Mouse (Mus musculus): ENCODE data around the gene Sncg. TPM values are rescaled to one million over a fixed set of nuclear protein-coding genes. Genes with fewer than 3 reads are reported as not detected.

The Sncg gene
- total and polyA plus RNA-seq, 3 experiments = not detected

DNA sequence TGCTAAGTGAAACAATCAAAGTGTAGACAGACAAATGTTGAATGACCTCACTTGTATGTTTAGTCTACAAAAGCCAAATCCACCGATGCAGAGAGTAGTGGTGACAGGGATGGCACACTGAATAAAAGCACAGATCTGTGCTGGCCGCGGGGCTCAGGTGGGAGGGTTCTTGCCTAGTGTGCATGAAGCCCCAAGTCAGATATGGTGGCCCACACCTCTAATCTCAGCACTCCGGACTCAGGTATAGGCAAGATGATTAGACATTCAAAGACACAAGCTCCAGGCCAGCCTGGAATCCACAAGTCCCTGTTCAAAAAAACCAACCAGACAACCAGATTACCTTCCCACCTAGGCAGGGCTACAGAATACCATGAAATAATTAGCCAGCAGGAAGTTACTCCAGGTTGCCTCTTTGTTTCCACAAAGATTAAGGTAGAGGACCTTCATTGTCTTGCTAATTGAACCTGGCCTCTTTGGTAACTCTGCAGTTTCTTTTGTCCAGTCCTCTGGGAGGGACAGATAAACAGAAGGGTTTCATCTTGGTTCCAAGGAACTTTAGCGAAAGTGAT is 14.8 kb downstream of the Sncg start:
- Histone ChIP-seq H3K79me2 (ENCODE audit: control insufficient read depth, insufficient read depth, low read length, poor library complexity) (no peaks in the 10 kb centered on the region; the same call in 1 of the 2 replicates), H3K9me3 (replicated peaks; ENCODE audit: insufficient read depth, low read length) (no peaks in the 10 kb centered on the region), H3K27me3 (ENCODE audit: control insufficient read depth in 1 of 2, insufficient read depth in 2 of 2, low read length in 2 of 2) (no peaks in the 10 kb centered on the region), H3K36me3 (ENCODE audit: control insufficient read depth in 1 of 2, insufficient read depth in 2 of 2, low read length in 2 of 2) (peaks cover 0 to 7% of the 10 kb centered on the region in 2 experiments; a peak in 2 of 4 replicates), H3K9ac (ENCODE audit: control insufficient read depth, low read depth, low read length, poor library complexity, severe bottlenecking) (no peak overlapping the region), H3K4me3 (ENCODE audit: control insufficient read depth in 1 of 2, insufficient read depth in 1 of 2, low read depth in 2 of 2, low read length in 2 of 2) (no peak overlapping the region), H3K27ac (ENCODE audit: control insufficient read depth, low read depth, low read length) (no peak overlapping the region), H3K4me1 (ENCODE audit: control insufficient read depth in 1 of 2, insufficient read depth in 2 of 2, low read length in 2 of 2) (peaks cover 5% of the 10 kb centered on the region in 2 experiments)
- no peak for DNase-seq (ENCODE audit: low read depth, low spot score)
- TF ChIP-seq UBTF (IDR thresholded peaks at IDR 0.05; ENCODE audit: borderline replicate concordance, insufficient read depth, low read depth, low read length) = no peak
- TF ChIP-seq SMC3 (IDR thresholded peaks at IDR 0.05; ENCODE audit: low read depth, low read length) = no peak
- no peak for TF ChIP-seq EP300 (IDR thresholded peaks at IDR 0.05; ENCODE audit: low read depth in 1 of 2, low read length in 2 of 2)
- no peak for TF ChIP-seq GABPA (IDR thresholded peaks at IDR 0.05; ENCODE audit: low read depth, low read length)
- TF ChIP-seq TCF12 (IDR thresholded peaks at IDR 0.05; ENCODE audit: low read depth, low read length) = no peak
- no peak for TF ChIP-seq RCOR1 (IDR thresholded peaks at IDR 0.05; ENCODE audit: low read depth, low read length)
- no peak for TF ChIP-seq MAX (IDR thresholded peaks at IDR 0.05; ENCODE audit: low read length)
- TF ChIP-seq CHD1 (IDR thresholded peaks at IDR 0.05; ENCODE audit: low read depth, low read length) = no peak
- no peak for TF ChIP-seq USF2 (IDR thresholded peaks at IDR 0.05; ENCODE audit: borderline replicate concordance in 1 of 2, insufficient read depth in 1 of 2, low read depth in 1 of 2, low read length in 2 of 2)
- TF ChIP-seq ELF1 (IDR thresholded peaks at IDR 0.05; ENCODE audit: low read depth, low read length) = no peak

GRCm38 (mm10) chr14:34357671-34358455 is 16.7 kb downstream of the Sncg start:
- no peaks in the 10 kb centered on the region; the same call in 1 of the 2 replicates for H3K79me2 ChIP-seq (ENCODE audit: control insufficient read depth, insufficient read depth, low read length, poor library complexity)
- H3K4me1 ChIP-seq (ENCODE audit: control insufficient read depth in 1 of 2, insufficient read depth in 2 of 2, low read length in 2 of 2) = peaks cover 6 to 7% of the 10 kb centered on the region in 2 experiments
- TF ChIP-seq MAX (IDR thresholded peaks at IDR 0.05; ENCODE audit: low read length) (no peak), NELFE (IDR thresholded peaks at IDR 0.05; ENCODE audit: low read depth, low read length) (no peak), E2F4 (IDR thresholded peaks at IDR 0.05; ENCODE audit: borderline replicate concordance, low read depth, low read length) (no peak), MAZ (IDR thresholded peaks at IDR 0.05; ENCODE audit: low read depth, low read length) (no peak), KAT2A (conservative IDR thresholded peaks at IDR 0.05; ENCODE audit: low read depth, low read length) (no peak), POLR2A (IDR thresholded peaks at IDR 0.05; ENCODE audit: control insufficient read depth in 1 of 2, insufficient read depth in 1 of 2, low read depth in 1 of 2, low read length in 2 of 2, poor library complexity in 1 of 2) (no peak), CHD1 (IDR thresholded peaks at IDR 0.05; ENCODE audit: low read depth, low read length) (no peak), ZNF384 (IDR thresholded peaks at IDR 0.05; ENCODE audit: low read depth, low read length) (no peak), TAL1 (IDR thresholded peaks at IDR 0.05; ENCODE audit: low read length) (no peak), MYC (IDR thresholded peaks at IDR 0.05; ENCODE audit: low read depth, low read length) (no peak), USF1 (IDR thresholded peaks at IDR 0.05; ENCODE audit: low read depth, low read length) (no peak), USF2 (IDR thresholded peaks at IDR 0.05; ENCODE audit: borderline replicate concordance in 1 of 2, insufficient read depth in 1 of 2, low read depth in 1 of 2, low read length in 2 of 2) (no peak), NRF1 (IDR thresholded peaks at IDR 0.05; ENCODE audit: insufficient read depth, low read depth, low read length, poor library complexity, severe bottlenecking) (no peak), UBTF (IDR thresholded peaks at IDR 0.05; ENCODE audit: borderline replicate concordance, insufficient read depth, low read depth, low read length) (no peak), ETS1 (IDR thresholded peaks at IDR 0.05; ENCODE audit: low read depth, low read length) (no peak), SIN3A (IDR thresholded peaks at IDR 0.05; ENCODE audit: low read length) (no peak), ZMIZ1 (IDR thresholded peaks at IDR 0.05; ENCODE audit: low read depth, low read length) (no peak), SMC3 (IDR thresholded peaks at IDR 0.05; ENCODE audit: low read depth, low read length) (no peak), HCFC1 (IDR thresholded peaks at IDR 0.05; ENCODE audit: low read depth, low read length) (no peak), MXI1 (IDR thresholded peaks at IDR 0.05; ENCODE audit: low read depth, low read length) (no peak)
- no peaks in the 10 kb centered on the region for H3K9me3 ChIP-seq (replicated peaks; ENCODE audit: insufficient read depth, low read length)
- no peak overlapping the region for H3K9ac ChIP-seq (ENCODE audit: control insufficient read depth, low read depth, low read length, poor library complexity, severe bottlenecking)
- H3K36me3 ChIP-seq (ENCODE audit: control insufficient read depth in 1 of 2, insufficient read depth in 2 of 2, low read length in 2 of 2) = peaks cover 0 to 7% of the 10 kb centered on the region in 2 experiments; a peak in 2 of 4 replicates
- H3K27ac ChIP-seq (ENCODE audit: control insufficient read depth, low read depth, low read length) = no peak overlapping the region
- no peak overlapping the region for H3K4me3 ChIP-seq (ENCODE audit: control insufficient read depth in 1 of 2, insufficient read depth in 1 of 2, low read depth in 2 of 2, low read length in 2 of 2)
- H3K27me3 ChIP-seq (ENCODE audit: control insufficient read depth in 1 of 2, insufficient read depth in 2 of 2, low read length in 2 of 2) = no peaks in the 10 kb centered on the region
- no peak for DNase-seq (ENCODE audit: low read depth, low spot score)
